Mouse (Mus musculus): ENCODE results near the gene Tom1l2.

Gene Tom1l2

DNA sequence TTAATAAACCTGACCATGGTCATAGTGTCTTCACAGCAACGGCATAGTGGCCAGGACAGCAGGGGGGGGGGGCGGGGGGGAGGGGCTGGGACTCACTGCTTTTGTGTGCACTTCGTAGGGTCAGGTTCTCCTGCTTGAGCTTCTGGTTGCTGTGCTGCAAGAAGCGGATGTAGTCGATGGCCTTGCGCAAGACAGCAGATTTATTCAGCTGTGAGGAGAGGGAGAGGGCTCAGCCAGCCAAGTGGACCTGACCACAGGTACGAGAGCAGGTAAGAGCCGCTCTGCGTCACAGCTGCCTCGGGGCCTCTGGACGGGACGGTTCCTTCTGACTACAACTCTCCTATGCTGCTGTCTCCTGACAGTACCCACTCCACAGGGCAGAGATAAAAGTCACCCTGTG, 147.7 kb downstream of the Tom1l2 start:
- DNase-seq (ENCODE audit: low read depth, low spot score), result no peak

- DNase-seq (ENCODE audit: low read depth, low spot score), result no peak
Observed at GRCm38 (mm10) chr11:60202710-60203638, 149.7 kb downstream of the Tom1l2 start.

DNA sequence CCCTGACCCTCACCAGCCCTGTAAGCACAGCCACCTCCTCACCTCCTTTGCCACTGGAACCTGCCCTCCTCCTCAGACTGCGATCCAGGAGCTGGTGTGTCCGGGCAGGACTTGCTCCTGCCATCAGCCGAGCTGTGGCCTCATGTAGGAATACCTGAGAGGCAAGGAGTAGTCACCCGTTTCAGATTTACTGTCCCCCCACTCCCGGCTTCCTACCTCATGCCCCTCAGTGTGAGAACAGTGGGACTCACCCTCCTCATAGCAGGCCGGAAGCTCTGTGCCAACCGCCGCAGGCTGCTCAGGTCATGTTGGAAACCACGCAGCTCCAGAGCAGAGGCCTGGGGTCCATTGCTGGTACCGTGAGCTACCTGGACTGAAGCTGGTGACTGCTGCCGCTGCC, 152.3 kb downstream of the Tom1l2 start:
- no peak for DNase-seq (ENCODE audit: low read depth, low spot score)

- peak; percentile 75 for DNase-seq (ENCODE audit: low read depth, low spot score)
Observed at GRCm38 (mm10) chr11:60199702-60200184, 153.0 kb downstream of the Tom1l2 start.

DNA sequence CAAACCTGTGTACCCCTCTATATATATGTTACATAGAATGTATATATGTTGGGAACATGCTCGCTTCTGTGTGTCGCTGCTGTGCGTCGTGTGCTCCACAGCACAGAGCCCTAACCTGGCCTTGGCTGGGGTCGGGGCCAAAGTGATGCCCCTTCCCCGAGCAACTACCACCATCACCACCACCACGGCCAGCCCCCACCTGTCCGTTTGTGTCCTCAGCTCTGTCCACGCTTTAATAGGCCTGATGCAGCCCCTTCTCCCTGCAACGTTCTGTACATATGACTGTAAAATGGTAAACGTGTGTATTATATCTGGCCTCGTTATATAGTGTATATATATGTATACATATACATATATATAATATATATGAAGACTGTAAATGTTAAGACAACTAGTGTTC, 154.1 kb downstream of the Tom1l2 start:
- DNase-seq (ENCODE audit: low read depth, low spot score), result no peak

DNA sequence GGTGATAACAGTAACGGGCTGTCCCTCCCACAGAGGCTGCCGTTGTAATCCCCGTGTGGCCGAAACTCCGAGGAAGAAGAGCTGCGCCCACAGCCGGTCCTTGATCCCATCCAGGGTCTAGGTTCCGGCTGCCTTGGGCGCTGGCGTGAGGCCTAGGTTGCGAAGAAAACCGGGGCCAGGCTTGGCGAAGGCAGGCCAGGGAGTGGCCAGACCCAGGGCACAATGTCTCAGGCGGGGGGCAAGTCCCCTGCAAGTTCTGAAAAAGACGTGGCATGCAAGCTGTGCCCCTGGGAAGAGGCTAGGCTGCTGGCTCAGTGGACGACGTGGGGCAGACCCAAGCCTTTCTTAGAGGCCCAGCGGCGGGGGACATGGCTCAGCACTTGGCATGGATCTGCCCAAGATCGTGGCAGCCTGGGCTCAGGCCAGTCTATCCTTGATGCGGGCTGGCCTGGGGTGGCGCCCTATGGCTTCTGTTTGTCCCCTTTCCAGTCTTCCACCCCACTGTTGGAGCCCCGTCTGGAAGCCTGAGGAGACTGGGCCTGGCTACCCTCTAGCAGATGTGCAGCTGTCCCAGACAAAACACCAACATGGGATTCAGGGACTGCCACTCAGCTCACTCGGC, 154.6 kb downstream of the Tom1l2 start:
- DNase-seq (ENCODE audit: low read depth, low spot score), result no peak

DNA sequence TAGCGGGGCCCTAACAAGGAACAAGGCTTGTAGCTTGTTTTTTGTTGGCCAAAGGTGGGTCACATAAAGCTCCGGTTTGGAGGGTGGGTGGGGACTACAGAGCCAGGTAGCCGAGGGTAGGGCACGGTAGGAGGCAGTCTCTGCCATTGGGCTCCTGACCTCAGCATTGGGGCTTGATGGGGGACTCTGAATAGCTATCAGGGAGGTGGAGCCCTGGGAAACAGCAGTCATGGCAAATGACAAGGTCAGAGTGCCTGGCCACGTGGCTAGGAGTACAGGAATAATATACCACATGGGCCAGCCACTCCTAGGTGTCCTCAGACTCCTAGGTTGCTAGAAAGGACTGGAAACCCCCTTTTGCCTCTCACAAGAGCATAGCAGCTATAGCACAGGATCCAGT, 156.4 kb downstream of the Tom1l2 start:
- DNase-seq (ENCODE audit: low read depth, low spot score), result no peak

DNA sequence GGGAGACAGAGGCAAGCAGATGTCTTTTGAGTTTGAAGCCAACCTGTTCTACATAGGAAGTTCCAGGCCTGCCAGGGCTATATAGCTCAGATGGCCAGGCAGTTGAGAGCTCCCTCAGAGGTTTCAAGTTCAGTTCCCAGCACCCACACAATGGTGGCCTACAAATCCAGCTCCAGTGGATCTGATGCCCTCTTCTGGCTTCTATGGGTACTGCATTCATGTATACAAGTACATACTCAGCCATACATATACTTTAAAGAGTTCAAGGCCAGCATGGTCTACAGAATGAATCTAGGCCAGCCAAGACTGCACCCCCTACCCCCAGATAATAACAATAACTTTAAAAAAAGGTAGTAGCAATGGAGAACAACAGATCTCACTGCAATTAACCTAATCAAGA, 157.6 kb downstream of the Tom1l2 start:
- no peak for DNase-seq (ENCODE audit: low read depth, low spot score)

GRCm38 (mm10) chr11:60193556-60193955, 159.1 kb downstream of the Tom1l2 start:
- DNase-seq (ENCODE audit: low read depth, low spot score), result no peak

DNA sequence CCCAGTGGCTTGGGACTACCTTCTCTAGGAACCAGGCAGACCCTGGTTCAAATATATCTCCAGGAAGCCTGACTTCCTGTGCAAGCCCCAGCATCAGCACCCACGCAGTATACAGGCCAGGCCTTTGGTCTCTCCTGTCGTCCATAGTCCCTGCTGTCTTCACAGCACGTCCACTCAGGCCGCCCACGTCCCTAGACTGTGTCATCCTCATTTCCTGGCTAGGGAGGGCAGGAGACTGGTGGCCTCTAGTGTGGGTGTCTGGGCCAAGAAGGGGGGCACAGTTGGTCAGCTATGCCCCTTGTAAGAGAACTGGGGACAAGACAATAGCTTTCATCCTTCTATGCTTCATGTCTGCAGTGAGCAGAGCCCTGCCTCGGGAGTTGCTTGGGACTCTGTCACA, 160.2 kb downstream of the Tom1l2 start:
- no peak for DNase-seq (ENCODE audit: low read depth, low spot score)

- DNase-seq (ENCODE audit: low read depth, low spot score), result no peak
Observed at GRCm38 (mm10) chr11:60190055-60190641, 162.6 kb downstream of the Tom1l2 start.

- no peak for DNase-seq (ENCODE audit: low read depth, low spot score)
Observed at GRCm38 (mm10) chr11:60189501-60190040, 163.1 kb downstream of the Tom1l2 start.

DNA sequence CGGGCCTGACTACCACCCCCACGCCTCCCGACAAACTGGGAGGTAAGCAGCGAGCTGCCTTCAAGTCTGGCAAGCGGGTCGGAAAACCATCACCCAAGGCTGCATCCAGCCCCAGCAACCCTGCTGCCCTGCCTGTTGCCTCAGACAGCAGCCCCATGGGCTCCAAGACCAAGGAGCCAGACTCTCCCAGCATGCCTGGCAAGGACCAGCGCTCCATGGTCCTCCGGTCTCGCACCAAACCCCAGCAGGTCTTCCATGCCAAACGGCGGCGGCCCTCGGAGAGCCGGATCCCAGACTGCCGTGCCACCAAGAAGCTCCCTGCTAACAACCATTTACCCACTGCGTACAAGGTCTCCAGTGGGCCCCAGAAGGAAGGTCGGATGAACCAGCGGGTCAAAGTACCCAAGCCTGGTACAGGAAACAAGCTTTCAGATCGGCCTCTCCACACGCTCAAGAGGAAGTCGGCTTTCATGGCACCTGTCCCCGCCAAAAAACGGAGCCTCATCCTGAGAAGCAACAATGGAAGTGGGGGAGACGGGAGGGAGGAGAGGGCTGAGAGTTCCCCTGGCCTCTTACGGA, 164.3 kb downstream of the Tom1l2 start:
- DNase-seq (ENCODE audit: low read depth, low spot score), result no peak

DNA sequence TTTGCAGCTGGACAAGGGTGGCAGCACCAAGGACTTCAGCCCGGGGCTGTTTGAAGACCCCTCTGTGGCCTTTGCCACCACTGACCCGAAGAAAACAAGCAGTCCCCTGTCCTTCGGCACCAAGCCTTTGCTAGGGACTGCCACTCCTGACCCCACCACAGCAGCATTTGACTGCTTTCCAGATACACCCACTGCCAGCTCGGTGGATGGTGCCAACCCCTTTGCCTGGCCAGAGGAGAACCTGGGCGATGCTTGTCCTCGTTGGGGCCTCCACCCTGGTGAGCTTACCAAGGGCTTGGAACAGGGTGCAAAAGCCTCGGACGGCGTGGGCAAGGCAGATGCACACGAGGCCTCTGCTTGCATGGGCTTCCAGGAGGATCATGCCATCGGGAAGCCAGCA, 165.6 kb downstream of the Tom1l2 start:
- DNase-seq (ENCODE audit: low read depth, low spot score), result no peak

DNA sequence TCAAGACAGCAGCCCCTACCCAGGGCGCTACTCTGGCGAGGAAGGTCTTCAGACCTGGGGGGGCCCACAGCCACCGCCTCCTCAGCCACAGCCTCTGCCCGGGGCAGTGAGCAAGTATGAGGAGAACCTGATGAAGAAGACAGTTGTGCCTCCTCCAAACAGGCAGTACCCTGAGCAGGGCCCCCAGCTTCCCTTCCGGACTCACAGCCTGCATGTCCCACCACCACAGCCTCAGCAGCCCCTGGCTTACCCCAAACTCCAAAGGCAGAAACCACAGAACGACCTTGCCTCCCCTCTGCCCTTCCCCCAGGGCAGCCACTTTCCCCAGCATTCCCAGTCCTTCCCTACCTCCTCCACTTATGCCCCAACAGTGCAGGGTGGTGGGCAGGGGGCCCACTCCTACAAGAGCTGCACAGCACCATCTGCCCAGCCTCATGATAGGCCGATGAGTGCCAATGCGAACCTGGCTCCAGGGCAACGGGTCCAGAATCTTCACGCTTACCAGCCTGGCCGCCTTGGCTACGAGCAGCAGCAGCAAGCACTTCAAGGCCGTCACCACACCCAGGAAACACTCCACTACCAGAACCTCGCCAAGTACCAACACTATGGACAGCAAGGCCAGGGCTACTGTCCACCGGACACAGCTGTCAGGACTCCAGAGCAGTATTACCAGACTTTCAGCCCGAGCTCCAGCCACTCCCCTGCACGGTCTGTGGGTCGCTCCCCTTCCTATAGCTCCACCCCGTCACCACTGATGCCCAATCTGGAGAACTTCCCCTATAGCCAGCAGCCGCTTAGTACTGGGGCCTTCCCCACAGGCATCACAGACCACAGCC, 167.1 kb downstream of the Tom1l2 start:
- DNase-seq (ENCODE audit: low read depth, low spot score), result no peak

DNA sequence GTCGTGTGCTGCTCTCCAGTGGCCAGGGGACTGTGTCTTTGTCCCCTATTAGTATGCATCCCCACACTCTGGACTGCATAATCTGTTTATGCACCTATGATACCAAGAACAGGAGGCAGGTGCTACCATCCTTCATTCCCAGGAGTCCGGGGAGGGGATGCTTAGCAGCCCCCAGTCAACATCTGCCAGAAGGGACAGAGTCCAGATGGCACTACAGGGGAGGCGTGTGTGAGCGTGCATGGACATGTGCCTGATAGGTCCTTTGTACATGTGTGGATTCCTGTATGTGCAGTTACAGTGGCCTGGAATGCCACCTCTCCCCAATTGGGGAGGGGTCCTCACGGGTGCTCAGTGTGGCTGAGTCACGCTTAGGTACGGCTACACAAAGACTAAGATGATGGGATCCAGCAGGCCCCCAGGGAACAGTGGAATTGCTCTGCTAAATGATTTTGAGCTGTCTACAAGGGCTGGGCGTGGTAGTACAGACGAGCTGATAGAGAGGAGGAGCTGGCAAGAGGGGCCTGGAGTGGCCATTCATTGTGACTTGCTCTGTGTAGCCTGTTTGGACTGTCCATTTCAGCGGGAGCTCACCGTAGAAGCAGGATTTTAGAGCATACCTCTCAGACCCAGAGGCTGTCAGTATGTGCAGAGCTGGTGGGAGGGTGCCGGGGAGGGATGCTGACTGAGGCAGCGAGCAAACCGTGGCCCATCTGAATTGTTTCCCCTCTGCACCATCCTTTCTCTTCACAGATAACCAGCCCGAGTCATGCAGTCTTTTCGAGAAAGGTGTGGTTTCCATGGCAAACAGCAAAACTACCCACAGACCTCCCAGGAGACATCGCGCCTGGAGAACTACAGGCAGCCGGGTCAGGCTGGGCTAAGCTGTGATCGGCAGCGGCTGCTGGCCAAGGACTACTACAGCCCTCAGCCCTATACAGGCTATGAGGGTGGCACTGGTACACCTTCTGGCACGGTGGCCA, 168.1 kb downstream of the Tom1l2 start:
- no peak for DNase-seq (ENCODE audit: low read depth, low spot score)

DNA sequence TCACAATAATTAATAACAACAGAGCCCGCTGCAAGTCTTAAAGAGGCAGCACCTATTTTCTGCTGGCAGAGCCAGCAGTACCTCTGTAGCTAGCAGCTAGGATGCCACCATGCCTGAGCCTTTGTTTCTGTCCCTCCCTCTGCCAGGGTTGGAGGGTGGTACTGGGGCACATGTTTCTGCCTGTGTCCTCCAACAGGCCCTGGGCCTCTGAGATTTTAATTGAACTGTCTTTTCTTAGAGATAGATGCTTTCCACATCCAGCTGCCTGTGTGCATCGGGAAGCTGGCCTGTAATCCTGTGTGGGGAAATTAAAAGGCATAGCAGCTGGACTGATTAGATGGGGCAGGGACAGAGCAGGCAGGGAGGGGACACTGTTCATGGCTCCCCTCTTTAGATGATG, 170.0 kb downstream of the Tom1l2 start:
- DNase-seq (ENCODE audit: low read depth, low spot score), result no peak

- no peak for DNase-seq (ENCODE audit: low read depth, low spot score)
Observed at GRCm38 (mm10) chr11:60182116-60182670, 170.5 kb downstream of the Tom1l2 start.

- DNase-seq (ENCODE audit: low read depth, low spot score), result no peak
Observed at GRCm38 (mm10) chr11:60178506-60178905, 174.2 kb downstream of the Tom1l2 start.

Measured in WW6 (cell line).